Mouse (Mus musculus) heart, postnatal 0 days (tissue): ENCODE measurements around the gene Hoxa5. TPM values are rescaled to one million over a fixed set of nuclear protein-coding genes. Genes with fewer than 3 reads are reported as not detected.

ENCODE experiments used
- ATAC-seq: fragments of 200-750 bp; cut with Nextera tagmentation; 2 replicates; pipeline ENCODE4 v1.8.0; 2017; ENCODE audit warnings: low read depth, moderate number of reproducible peaks, moderate library complexity; ENCODE audit not compliant: insufficient read depth
- DNase-seq: peaks from one replicate; pipeline ENCODE4 v3.0.0-alpha.2; 2016; ENCODE audit warnings: low spot score
- H3K27ac ChIP-seq: fragments of 300-500 bp; sonication (generic); 2 replicates; pipeline ENCODE4 v1.5.1; 2014; ENCODE audit warnings: low read depth, mild to moderate bottlenecking
- H3K27me3 ChIP-seq: fragments of 300-500 bp; sonication (generic); 2 replicates; pipeline ENCODE4 v1.6.1; 2014; ENCODE audit warnings: low read length, mixed read lengths; ENCODE audit not compliant: control insufficient read depth, insufficient read depth
- H3K36me3 ChIP-seq: fragments of 300-500 bp; sonication (generic); replicated peaks from 2 replicates; pipeline ENCODE4 v1.6.1; 2014; ENCODE audit warnings: low read length, mixed read lengths; ENCODE audit not compliant: control insufficient read depth, insufficient read depth
- H3K4me1 ChIP-seq: fragments of 300-500 bp; sonication (generic); 2 replicates; pipeline ENCODE4 v1.6.1; 2014; ENCODE audit warnings: antibody characterized with exemption; ENCODE audit not compliant: control insufficient read depth, insufficient read depth
- H3K4me2 ChIP-seq: fragments of 300-500 bp; sonication (generic); 2 replicates; pipeline ENCODE4 v1.6.1; 2014; ENCODE audit warnings: low read depth, mild to moderate bottlenecking, low read length, moderate library complexity
- H3K4me3 ChIP-seq: fragments of 300-500 bp; sonication (generic); 2 replicates; pipeline ENCODE4 v1.5.1; 2014; ENCODE audit warnings: low read depth, low read length
- H3K9ac ChIP-seq: fragments of 300-500 bp; sonication (generic); replicated peaks from 2 replicates; pipeline ENCODE4 v1.6.1; 2014; ENCODE audit warnings: low read depth, low read length, mixed read lengths
- H3K9me3 ChIP-seq: fragments of 300-500 bp; sonication (generic); replicated peaks from 2 replicates; pipeline ENCODE4 v1.6.1; 2016; ENCODE audit warnings: low read length; ENCODE audit not compliant: control insufficient read depth
- CTCF ChIP-seq: IDR thresholded peaks from 2 replicates; pipeline ENCODE4 v1.5.1; 2016; ENCODE audit warnings: antibody characterized with exemption, control low read depth, low read depth
- EP300 ChIP-seq: IDR thresholded peaks from 2 replicates; pipeline ENCODE4 v1.6.1; 2016; ENCODE audit warnings: antibody characterized with exemption, low read depth
- WGBS: fragments of 180-500 bp; shearing (Covaris S2); extraction: QIAGEN DNeasy Blood & Tissue Kit; methylation state at CpG from one replicate; pipeline ENCODE4 v1.1.7; 2014; 5-methylcytosine and 5-hydroxymethylcytosine counted together
- polyA plus RNA-seq: library from polyadenylated mRNA; unstranded; fragments of >200 nt; fragmentation: Nextera tagmentation; extraction: Ambion mirVana; gene quantifications from 2 replicates; pipeline ENCODE4 v1.2.1, GENCODE M21; 2015
- total RNA-seq: library from RNA; depleted of rRNA; stranded (reverse); fragments of >200 nt; gene quantifications from 2 replicates; pipeline ENCODE4 v1.2.3, GENCODE M21; 2014; ENCODE audit warnings: low replicate concordance

The Hoxa5 gene
- total and polyA plus RNA-seq, 2 experiments from 2014 or later = 0.36 to 3.5 TPM

DNA sequence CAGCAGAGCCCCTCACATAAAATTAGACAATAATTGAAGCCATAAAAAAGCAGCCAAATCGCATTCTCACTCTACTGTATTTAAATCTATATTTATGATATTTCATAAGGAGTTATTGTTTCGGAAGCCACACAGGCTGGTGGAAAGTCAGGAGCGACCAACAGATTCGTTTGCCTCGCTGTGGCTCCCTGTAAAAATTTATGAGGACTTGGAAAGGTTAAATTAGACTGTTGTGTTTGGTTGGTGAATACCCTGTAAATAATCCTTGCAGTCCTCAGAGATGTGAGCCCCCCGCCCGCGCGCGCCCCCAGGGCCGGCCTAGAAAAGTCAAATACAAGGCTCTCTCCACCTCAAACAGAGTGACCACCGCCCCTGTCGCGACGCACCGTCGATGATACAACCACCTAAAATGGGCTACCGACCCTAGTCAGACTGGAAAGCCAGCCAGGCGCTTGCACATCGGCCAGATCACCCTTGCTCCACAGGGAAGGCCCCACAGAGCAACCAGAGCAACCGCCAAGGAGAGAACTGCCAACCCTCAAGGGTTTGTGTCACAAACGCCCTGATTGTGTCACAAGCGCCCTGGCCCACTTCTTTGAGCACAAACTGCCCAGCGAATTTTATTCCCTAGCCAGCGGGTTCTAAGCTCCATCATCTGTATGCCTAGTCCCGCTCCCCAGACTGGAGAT lies 22.3 kb upstream of the Hoxa5 start:
- DNase-seq (no peak), ATAC-seq (no peak)
- no peaks in the 10 kb centered on the region for H3K4me1 ChIP-seq
- no peaks in the 10 kb centered on the region for H3K9me3 ChIP-seq
- no peak for TF ChIP-seq CTCF
- TF ChIP-seq EP300 = no peak
- no peak overlapping the region for H3K27ac ChIP-seq
- no peak overlapping the region for H3K4me2 ChIP-seq
- 8% methylated on average over 26 of the region's 26 CpGs for WGBS
- H3K27me3 ChIP-seq = peaks cover 98% of the 10 kb centered on the region
- H3K4me3 ChIP-seq = no peak overlapping the region
- H3K9ac ChIP-seq = no peak overlapping the region
- no peaks in the 10 kb centered on the region for H3K36me3 ChIP-seq

DNA sequence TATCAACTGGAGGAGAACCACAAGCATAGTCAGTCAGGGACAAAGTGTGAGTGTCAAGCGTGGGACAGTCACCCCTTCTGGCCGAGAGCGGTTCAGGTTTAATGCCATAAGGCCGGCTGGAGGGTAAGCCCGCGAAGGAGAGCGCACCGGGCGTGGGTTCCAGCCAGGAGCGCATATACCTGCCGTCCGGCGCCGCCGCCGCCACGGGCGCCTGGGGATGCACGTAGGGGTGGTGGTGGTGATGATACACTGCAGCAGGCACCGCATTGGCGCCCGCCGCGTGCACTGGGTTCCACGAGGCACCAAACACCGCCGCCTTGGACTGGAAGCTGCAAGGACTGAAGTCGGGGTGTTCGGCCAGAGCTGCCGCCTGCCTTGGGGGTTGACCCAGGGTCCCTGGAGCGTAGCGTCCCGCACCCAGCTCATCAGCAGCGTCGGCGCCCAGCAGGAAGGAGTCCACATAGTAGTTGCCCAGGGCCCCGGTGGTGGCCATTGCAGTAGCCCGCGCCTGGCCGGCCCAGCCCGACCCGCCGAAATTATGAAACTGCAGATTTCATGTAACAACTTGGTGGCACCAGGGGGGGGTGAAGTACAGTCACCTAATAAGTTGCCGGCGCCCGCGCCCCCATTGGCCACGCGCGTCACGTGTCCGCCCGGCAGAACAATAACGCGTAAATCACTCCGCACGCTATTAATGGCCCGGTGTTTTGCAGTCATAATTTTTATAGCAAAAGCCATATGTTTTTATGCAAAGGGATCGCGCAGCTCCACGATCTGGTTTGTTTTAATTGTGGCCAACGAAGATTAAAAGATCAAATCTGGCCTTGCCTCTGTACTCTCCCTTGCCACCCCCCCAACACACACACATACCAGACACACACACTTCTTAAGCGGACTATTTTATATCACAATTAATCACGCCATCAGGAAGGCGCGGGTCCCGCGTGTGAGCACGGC lies 21.5 kb upstream of the Hoxa5 start:
- no peak for DNase-seq

DNA sequence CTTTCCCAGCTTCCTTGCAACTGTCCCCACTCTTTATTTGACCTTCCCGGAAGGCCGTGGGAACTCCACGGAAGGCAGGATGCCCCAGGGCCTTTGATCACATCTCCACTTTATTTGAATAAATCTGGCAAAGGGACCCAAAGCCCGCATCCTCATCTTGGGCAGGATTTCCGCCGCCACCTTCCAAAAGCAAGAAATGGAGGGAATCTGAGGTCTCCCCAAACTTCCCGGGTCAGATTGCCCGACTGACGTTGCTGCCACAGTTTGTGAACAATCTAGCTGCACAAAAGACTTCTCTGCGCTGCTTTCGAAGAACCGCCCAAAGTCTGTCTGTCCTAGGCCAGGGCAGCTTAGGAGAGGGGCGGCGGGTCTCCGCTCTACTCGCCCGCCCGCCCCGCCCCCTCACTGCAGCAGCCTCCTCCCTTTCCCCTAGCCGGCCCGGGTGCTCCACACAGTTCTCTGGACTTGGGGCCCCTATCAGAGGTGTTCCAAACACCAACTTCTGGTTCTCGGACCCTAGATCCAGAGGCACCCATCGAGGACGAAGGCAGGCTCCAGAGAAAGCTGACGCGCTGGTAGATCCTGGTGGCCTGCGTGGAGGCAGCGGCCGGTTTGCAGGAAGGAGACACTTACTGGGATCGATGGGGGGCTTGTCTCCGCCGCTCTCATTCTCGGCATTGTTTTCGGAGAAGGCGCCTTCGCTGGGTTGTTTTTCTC lies 20.7 kb upstream of the Hoxa5 start:
- Histone ChIP-seq H3K4me2 (0 out of 2 replicates have a peak overlapping the region, but pooled peaks have one; percentile 2), H3K4me3 (peak overlapping the region; percentile 26; the same call in 1 of the 2 replicates), H3K27me3 (peaks cover 98% of the 10 kb centered on the region), H3K9me3 (no peaks in the 10 kb centered on the region), H3K4me1 (no peaks in the 10 kb centered on the region), H3K36me3 (no peaks in the 10 kb centered on the region), H3K9ac (no peak overlapping the region), H3K27ac (no peak overlapping the region)
- 3% methylated on average over 35 of the region's 36 CpGs for WGBS
- ATAC-seq (no peak), DNase-seq (no peak)
- TF ChIP-seq EP300 = no peak
- TF ChIP-seq CTCF = no peak

More for the DNA sequence above, 21.5 kb upstream of the Hoxa5 start:
- H3K9me3 ChIP-seq = no peaks in the 10 kb centered on the region
- no peaks in the 10 kb centered on the region for H3K4me1 ChIP-seq
- no peak overlapping the region for H3K9ac ChIP-seq
- TF ChIP-seq EP300 (no peak), CTCF (no peak)
- H3K4me2 ChIP-seq = peak overlapping the region; percentile 2; the same call in 1 of the 2 replicates
- peak overlapping the region; percentile 26; the same call in 1 of the 2 replicates for H3K4me3 ChIP-seq
- 4% methylated on average over 69 of the region's 69 CpGs for WGBS
- no peaks in the 10 kb centered on the region for H3K36me3 ChIP-seq
- H3K27me3 ChIP-seq = peaks cover 98% of the 10 kb centered on the region
- no peak; the same call in 1 of the 2 replicates for ATAC-seq
- H3K27ac ChIP-seq = no peak overlapping the region

DNA sequence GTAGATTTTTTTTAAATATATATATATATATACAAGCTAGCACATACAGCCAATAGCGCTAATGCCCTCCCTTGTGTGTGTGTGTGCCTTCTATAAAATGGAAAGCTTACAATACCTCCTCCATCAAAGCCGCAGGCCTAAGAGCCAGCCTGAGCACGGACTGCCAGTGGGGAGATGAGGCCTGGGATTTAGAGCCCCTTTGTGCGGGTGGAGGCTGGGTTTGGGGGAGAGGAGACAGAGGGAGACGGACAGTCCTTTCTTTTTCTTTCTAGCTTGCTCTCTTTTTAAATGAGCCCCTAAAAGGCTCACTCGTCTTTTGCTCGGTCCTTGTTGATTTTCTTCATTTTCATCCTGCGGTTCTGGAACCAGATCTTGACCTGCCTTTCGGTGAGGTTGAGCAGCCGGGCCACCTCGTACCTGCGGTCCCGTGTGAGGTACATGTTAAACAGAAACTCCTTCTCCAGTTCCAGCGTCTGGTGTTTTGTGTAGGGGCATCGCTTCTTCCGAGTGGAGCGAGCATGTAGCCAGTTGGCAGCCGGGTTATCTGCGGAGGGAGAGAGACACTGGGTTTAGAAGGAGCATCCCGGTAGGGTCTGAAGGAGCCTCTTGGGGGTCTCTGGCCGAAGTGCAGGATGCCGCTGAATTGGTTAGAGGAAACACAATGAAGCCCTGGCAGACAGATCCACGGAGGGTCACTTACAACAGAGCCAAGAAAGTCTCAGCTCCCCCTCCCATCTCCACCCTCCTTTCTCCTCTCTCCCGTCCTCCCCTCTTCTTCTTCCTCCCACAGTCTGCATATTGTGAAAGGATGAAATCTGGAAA lies 19.8 kb upstream of the Hoxa5 start:
- H3K27ac ChIP-seq = no peak overlapping the region
- H3K27me3 ChIP-seq = peaks cover 98% of the 10 kb centered on the region
- no peak overlapping the region for H3K4me3 ChIP-seq
- no peaks in the 10 kb centered on the region for H3K9me3 ChIP-seq
- no peak for DNase-seq
- H3K4me1 ChIP-seq = no peaks in the 10 kb centered on the region
- TF ChIP-seq EP300 = no peak
- no peak for TF ChIP-seq CTCF
- no peak overlapping the region for H3K9ac ChIP-seq
- no peak for ATAC-seq
- H3K36me3 ChIP-seq = no peaks in the 10 kb centered on the region
- WGBS = 5% methylated on average over 24 of the region's 24 CpGs
- H3K4me2 ChIP-seq = no peak overlapping the region
